Mouse (Mus musculus) ovary, adult 18-20 months (tissue): ENCODE measurements around the gene Dnal1.

Source experiments
- DNase-seq: peaks from one replicate; pipeline ENCODE4 v3.0.0; 2022; ENCODE audit warnings: low spot score, mixed read lengths

Gene Dnal1

DNA sequence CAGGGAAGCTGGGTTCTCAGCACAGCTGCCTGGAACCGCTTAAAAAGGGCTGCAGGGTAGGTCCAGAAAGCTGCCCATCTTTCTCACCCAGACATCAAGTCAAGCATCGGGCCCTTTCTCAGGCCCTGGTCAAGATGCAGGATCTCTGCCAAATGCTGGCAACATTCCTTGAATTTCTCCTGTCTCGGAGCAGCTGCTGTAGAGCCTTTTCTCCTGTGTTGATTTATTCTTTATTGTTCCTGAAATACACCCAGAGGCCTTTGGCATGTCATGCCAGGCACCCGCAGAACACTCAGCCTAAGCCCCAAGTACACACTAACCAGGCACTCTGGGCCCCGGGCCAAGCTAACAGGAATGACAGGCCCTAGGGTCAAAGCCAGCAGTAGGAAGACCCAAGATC, 72.8 kb downstream of the Dnal1 start:
- no peak for DNase-seq

DNA sequence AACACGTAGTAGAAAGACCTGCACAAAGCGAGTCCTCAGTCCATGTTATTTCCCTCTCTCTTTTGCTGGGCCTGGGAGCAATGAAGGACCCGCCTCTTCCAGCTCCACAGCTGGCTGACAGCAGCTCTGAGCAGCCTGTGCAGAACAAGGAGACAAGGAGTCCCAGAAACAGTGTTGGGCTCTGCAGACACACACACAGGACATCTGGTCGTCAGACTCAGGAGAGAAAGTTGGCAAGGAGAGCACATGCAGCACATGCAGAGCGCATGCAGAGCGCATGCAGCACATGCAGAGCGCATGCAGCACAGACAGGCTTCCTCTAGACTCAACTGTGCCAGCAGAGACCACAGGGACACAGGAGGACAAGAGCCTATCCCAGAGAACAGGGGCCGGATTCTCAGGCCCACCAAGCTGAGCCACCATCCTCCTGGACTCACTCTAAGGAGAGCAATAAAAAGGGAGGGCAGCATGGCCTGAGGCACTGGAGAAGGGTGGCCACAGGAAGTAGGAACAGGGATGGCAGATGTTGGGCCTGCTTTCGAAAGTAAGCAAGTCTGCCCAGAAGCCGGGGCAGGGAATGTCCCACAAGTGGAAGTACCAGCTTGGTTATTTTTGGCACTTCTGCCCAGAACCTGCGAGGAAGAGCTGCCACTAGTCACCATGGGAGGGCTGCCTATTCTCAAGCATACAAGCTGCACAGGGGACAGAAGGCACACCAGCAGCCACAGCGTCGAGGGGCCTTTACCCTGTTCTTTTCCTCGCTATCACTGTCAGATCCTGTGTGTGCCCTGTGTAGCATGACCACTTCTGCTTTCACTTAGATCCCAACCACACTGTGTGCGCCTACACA, 73.8 kb downstream of the Dnal1 start:
- no peak for DNase-seq

- DNase-seq = no peak
Measured at GRCm38 (mm10) chr12:84188881-84189444, 74.8 kb downstream of the Dnal1 start.

GRCm38 (mm10) chr12:84190151-84190820, 76.1 kb downstream of the Dnal1 start:
- no peak for DNase-seq

- no peak for DNase-seq
Measured at GRCm38 (mm10) chr12:84191190-84191589, 77.0 kb downstream of the Dnal1 start.

- DNase-seq = no peak
Measured at GRCm38 (mm10) chr12:84191770-84192169, 77.6 kb downstream of the Dnal1 start.

GRCm38 (mm10) chr12:84192280-84192679, 78.1 kb downstream of the Dnal1 start:
- no peak for DNase-seq

DNA sequence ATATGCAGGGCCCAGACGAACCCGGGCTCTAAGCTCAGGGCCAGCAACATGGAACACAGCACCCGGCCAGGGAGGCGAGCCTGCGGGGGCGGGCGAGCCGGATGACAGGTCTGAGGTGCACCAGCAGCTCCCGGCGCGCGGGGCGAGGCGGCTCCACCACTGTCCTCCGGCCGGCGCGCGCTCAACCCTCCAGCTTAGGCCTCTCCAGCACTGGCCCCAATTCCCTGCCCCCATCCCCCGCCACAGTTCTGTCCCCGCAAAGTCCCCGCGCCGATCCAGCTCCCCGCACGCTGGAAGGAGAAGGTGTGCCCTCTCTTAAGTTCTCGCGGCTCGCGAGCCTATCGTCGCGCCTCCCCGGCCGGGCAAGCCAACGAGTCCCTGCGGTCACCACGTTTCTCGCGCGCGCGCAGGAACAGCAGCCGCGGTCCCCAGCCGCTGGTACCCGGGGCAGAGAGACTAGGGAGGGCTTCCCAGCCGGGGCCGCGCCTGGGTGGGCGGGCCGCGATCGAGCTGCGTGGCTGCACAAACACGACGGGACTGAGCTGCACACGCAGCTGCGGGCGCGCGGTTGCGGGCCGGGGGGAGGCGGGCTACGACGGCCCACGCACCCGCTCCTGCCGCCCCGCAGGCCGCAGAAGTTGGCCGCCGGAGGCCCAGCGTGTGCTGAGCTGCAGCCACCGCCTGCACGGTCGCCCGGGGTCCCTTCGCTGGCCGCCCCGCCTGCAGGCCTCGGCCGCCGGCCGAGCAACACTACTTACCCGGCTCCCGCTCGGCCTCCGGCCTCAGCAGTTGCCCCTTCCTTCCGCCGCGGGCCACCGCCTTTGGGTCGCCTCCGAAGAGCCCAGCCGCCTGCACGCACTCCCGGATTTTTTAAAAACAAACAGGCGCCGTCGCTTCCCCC, 78.8 kb downstream of the Dnal1 start:
- DNase-seq = no peak

DNA sequence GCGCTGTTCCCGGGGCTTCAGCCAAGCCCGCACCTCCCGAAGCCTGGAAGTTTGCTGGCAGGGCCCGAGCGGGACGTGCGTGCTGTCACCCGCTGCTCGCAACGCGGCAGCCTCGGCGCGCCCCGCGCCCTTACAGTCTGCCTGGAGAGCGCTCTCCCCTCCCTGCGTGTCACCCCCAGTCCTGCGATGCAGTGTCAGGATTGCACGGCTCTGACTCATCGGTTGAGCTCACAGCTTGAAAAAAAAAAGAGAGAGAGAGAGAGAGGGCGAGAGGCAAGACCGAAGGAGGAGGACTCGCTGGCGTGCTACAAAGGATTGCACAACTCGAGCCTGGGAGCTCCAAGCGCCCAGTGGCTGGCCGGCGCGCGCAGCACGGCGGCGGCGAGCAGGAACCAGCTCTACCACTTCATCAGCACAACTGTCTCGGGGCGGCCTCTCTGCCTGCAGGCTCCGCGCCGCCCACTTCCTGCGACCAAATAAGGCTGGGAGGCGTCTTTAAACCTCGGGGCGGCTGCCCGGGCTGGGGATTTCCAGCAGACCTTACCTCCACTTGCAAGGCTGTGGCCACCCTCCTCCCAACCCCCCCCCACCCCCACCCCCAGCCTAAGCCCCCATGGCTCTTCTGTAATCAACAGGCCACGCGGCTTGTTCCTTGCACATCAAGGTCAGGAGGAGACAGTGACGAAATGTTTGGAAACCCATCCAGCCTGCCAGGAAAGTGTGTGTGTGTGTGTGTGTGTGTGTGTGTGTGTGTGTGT, 79.7 kb downstream of the Dnal1 start:
- DNase-seq = peak; percentile 95

DNA sequence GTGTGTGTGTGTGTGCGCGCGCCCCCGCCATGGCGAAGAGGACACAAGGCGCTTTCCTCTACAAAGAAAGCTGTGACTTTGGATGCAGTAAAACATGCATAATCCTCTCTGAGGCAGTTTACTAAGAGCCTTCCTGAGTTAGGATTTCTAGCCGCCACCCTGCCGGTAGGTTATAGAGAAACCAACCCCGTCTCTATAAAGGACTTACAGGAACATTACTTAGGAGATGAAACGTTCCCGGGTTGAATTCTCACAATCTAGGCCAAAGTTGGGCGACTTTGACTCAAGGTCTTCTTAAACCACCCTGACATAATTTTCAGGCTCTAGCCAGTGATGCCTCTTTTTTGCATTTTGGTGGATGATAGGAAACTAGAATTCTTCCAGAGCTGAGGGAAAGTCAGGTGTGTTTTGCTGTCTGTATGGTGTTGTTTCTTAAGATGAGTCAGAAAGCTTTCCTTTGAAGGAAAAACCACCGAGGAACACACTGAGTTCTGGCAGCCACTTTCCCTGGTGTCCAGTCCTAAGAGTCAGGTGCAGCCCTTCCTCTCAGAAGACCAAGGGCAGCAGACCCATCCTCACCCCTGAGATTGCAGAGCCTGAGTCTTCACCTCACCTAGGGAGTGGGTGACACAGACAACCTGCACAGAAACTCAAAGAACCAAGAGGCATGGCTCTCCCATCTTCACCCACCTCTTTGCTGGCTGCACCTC, 80.4 kb downstream of the Dnal1 start:
- no peak for DNase-seq

DNA sequence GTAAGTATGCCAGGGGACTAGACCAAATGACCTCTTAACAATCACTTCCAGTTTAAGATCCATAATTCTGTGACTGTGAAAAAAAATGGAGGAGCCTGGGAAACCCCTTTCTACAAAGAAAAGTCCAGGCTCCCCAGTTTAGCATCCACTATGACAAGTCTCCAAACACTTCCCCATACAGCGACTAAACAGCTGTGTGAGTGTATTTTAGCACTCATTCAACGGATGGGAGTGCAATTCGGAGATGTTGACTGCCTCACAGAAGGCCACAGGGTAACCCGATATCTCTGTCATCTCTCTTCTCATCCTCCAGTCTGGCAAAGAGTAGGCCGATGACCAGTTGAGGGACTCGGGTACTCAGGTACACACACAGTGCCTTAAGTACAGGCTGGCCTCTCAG, 81.0 kb downstream of the Dnal1 start:
- no peak for DNase-seq
